Mouse (Mus musculus) testis, postnatal 14 days (tissue): ENCODE results near the gene Zfp780b.
"Not testable (repeated sequence)": the region's sequence is repeated elsewhere in the genome, so short reads cannot be mapped to it uniquely, and the experiment has no call there.

ENCODE experiments used
- DNase-seq: peaks from one replicate; pipeline ENCODE4 v3.0.0; 2021; ENCODE audit warnings: low spot score

Gene Zfp780b

DNA sequence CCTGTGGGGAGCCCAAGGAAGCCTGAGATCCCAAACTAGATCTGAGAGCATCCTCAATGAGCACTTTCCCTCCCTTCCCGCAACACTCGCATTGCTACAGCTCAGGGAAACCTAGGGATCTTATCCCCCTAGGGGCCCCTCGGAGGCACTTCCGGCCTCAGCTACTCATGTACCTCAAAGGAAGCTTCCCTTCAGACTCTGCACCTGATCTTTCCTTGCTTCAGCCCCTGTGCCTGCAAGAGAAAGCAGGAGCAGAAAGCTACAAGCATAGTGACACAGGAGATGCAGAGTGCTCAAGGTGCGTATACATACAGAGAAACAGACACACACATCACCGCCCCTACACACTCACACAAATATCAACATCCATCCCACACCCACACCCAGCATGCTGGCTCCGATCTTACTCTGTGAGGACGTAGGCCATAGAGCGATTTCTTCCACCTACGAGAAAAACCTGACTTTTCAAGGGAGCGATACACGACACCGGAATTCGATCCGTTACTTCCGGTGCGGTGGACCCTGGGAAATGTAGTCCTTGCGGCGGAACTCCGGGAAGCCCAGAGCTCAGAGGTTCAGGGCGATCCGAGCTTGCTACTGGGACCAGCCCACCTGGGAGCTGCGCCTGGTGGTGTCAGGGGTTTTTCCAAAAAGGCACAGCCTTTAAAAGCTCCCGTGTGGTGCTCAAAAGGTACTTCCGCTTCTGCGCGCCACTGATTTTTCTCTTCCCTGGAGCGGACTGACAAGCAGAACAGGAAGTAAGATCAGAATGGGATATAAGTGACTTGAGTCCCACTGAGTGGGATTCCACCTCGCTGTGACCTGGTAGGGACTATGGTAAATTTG, at the start of gene Zfp780b:
Zfp780b (minus strand) TSS at position 489 of the 846 bp plus-strand sequence.
- peak; percentile 70 for DNase-seq

DNA sequence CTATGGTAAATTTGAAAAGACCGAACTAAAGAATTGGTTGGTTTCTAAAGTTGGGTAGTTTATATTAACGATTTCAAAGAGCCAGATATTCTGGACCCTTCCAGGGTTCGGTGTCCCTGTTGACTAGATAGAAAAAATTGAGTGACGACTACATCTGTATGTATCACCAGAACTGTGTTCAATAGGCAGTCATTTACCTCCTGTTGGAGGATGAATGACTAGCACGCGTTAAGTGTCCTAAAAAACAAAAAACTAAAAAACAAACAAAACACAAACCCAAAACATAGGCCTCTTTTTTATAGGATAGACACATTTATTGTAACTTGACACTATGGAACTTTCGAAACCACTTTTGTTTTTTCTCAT, 35.5 kb upstream of the Zfp780b start:
- DNase-seq: no peak

DNA sequence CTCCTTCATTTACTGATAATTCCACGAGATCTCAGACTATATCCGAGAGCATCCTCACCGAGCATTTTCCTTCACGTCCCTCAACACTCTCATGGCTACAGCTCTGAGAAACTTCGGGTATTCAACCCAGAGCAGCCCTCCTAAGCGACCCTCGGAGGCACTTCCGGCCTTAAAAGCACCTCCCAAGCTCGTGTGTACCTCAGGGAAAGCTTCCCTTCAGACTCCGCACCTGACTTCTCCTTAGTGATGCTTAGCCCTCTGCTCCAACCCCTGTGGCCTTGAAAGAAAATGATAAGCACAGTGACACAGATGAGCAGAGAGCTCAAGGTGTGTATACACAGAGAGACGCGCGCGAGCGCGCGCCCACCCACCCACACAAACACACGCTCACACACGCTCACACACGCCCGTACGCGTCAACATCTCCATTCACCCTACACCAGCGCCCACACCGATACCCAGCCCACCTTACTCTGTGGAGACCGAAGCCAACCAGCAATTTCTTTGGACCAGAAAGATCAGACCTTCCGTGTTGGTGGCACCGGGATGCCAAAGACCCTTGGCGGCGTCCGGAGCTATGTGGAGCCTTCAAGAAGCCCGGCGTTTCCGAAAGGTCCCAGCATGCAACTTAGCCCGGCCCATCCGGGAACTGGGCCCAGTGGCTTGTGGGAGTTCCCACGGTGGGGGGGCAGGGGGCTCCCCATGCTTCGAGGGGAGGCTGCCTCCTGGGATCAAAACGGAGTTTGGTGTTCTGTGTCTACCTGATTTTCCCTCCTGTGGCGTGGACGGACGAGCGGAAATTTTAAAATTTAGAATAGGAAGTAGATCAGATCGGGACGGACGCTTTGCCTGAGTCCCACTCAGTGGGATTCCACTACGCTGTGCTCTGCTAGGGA, 34.8 kb upstream of the Zfp780b start, which contains the start of gene Zfp850:
Zfp850 (minus strand) TSS at position 567 of the 896 bp plus-strand sequence.
- peak; percentile 82 for DNase-seq

DNA sequence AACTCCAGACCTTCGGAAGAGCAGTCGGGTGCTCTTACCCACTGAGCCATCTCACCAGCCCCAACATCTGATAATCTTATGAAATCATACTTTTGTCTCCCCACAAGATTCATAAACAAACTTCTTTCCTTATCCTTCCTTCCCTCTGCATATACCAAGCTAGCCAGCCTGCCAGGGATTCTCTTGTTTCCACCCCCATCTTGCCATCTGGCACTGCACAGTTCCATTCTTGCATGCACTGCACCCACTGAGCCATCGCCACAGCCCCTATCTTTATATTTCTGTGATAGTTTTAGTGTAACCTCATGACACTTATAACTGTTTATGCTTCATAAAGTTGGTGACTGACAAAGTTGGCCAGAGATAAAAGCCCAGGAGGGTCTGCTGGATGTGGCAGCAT, 31.3 kb upstream of the Zfp780b start:
- no peak for DNase-seq

DNA sequence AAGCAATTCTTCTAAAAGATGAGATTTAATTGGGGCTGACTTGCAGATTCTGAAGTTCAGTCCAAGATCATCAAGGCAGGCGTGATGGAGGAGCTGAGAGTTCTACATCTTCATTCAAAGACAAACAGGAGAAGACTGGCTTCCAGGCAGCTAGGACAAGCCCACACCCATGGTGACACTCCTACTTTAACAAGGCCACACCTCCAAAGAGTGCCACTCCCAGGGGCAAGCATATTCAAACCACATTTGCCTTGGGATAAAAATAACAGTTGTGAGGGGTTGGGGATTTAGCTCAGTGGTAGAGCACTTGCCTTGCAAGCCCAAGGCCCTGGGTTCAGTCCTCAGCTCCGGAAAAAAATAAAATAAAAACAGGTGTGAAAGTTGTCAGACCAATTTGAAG, 3.2 kb upstream of the Zfp780b start:
- DNase-seq: no peak

DNA sequence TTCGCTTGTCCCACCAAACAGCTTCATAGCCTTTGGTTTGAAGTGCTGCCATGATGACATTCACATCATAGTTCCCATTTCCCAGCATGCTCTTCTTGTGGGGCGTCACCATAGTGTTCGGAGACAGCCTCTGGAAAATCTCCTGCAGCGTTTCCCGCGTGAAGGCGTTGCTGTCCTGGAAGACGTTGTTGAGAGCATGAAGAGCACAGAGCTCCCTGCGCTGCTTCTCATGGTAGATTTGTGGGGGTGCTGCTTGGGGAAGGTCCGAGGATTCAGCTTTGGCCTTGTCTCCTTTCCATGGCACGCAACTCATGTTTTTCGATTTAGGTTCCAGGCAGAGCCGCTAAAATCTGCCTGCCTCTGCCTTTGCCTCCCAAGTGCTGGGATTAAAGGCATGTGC, 29.5 kb downstream of the Zfp780b start:
- not testable (repeated sequence) for DNase-seq

DNA sequence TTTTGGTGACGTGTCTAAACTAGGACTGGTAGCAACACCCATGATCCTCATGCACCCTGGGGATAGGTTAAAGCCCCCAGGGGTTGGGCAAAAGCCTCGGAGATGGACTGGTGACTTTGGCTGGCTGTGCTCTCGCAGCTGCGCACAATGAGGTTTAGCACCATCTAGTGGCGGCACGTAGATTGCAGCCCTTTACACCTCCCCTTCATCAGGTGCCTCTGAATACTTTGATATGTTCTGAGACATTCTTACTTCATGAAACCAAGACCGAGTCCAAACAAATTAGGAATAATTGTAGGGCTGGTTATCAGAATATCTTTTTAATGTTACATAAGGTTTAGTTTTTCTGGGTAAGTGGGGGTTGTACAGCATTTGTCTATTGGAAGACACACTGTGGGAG, 37.1 kb downstream of the Zfp780b start:
- DNase-seq: not testable (repeated sequence)

DNA sequence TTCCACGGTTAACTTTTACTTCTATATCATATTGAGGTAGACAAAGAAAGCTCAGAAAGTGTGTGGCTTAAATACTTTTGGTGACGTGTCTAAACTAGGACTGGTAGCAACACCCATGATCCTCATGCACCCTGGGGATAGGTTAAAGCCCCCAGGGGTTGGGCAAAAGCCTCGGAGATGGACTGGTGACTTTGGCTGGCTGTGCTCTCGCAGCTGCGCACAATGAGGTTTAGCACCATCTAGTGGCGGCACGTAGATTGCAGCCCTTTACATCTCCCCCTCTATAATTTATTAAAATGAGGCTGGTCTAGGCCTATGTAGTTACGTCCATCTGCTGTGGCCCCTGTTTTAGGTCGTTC, 45.2 kb downstream of the Zfp780b start:
- not testable (repeated sequence) for DNase-seq

DNA sequence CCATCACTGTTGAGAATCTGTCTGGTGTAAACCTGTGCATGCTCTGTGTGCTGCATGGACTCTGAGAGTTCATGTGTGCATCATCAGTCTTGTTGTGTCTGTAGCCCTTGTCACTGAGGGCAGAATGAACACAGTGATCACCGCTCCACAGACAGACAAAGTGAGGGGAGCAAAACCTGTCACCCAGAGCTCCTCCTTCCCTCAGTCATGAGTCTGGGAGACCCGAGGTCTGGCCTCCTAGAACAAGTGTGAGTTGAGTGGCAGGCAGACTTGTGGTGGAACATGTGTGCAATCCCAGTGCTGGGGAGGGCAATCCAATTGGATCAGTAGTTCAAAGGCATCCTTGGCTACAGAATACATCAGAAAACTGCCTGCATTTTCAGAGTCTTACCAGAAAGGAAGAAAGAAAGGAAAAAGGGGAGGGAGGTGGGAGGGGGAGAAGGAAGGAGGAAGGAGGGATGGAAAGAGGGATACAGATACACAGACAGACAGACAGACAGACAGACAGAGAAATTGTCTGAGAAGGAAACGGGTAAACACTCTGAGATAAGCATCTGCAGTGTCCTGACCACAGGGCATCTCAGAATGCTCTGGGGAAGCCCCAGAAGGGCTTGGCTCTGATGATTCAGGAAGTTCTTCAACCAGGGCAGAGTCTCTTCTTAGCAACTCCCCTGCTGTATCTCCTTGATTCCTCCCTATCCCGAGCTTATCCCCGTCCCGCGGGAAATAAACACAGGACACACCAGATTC, 45.7 kb downstream of the Zfp780b start:
- DNase-seq: no peak

DNA sequence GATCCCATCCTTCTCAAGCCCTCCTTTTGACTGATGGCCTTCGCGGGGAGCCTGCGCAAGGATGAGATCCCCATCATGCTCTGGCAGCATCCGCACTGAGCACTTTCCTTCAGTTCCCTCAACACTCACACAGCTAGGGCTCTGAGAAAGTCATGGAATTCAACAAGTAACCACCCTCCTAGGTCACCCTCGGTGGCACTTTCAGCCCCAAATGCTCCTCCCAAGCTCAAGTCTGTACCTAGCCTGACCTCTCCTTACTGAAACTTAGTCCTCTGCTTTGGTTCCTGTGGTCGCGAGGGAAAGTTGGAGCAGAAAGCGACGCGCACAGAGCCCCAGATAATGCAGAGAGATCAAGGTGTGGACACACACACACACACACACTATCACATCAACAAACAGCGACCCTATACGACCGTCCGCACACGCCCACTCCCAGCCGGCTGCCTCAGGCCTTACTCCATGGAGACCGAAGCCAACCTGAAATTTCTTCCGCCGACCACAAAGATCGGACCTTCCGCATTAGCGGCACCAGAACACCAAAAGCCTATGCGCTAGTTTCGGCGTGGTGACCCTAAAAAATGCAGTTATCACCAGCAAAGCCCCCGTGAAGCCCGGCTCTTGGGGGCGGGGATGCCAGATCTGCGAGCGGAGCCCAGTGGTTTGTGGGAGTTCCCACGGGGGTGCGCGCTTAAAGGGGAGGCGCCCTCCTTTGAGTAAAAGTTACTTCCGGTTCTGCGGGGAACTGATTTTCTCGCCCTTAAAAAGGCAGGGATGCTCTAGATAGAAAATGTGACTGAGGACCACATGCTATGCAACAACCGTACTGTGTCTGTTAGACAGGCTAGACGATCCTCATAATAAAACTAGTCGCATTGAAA, 49.9 kb downstream of the Zfp780b start, which contains the start of gene Zfp974:
Zfp974 (minus strand) TSS at position 643 of the 878 bp plus-strand sequence.
- peak; percentile 56 for DNase-seq

DNA sequence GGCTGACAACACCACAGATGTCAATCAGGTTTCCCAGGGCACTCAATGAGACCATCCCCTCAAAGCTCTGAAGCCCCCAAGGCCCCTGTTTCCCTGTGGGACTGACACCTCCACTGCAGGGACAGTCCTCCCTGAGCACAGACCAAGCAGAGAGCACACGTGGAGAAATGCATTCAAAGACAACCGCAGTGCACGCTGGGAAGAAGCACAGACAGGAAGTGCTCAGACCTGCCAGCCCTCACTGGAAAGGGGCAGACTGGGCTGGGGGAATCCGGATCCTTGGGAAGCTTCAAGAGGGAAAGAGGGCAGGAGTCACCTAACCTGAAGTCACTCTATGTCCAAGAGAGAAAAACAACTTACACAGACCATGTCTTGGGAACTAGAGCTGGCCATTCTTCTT, 51.9 kb downstream of the Zfp780b start:
- not testable (repeated sequence) for DNase-seq

DNA sequence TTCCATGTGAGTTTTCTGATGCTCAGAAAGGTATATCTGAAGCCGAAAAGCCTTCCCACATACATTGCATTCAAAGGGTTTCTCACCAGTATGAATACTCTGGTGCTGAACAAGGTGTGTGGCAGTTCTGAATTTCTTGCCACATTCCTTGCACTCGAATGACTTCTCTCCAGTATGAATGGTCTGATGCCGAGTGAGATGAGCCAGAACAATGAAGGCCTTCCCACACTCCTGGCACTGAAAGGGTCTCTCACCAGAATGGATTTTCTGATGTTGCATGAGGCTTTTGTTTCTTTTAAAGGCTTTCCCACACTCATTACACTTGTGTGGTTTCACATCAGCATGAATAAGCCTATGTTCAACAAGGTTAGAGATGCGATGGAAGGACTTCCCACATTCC, 68.0 kb downstream of the Zfp780b start:
- not testable (repeated sequence) for DNase-seq
